In the genomic region with DNA sequence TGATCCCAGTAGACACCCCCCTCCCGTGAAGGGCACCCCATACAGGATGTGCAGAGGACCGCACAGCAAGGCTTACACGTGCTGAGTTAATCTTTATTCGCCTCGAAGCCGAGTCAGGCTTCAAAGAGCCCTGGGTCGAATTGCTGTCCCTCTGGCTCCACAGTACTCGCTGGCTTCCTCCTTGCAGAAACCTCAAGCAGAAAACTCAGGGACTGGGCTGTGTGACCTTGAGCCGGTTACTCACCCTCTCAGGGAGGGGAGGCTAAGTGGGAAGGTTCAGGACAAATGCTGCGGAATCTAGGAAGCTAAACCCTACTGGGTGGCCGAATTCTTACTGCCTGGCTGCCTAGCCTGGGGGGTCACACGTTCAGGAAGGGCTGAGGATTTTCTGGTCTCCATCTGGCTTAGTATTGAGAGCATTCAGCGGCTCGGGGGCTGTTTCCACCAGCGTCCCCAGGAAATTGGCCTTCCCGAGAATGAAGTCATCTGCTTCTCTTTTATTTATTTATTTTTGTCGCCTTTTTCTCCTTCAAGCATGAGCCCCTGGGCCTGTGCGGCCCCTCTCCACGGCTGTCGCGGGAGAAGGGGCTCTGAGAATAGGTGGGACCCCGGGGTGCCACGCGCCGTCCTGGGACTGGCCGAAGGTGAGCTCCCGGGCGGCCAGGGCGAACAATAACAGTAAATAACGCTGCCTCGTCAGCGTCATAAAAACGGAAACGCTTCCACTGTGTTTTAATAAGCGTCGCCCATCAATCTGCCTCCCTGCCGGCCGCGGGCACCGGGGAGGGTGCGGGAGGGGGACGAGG, we compare ENCODE assay signal across 8 mouse cellular contexts.
A peak's percentile ranks its signal among the peaks of the same experiment; 100 is the strongest.
DNase-seq lines count a peak whose midpoint lies in the region; ATAC-seq and TF ChIP-seq lines count a peak whose summit lies in the region.

No protein-coding gene starts in this region.

- no peak for TF ChIP-seq CTCF in gastrocnemius, adult 2 months (IDR thresholded peaks at IDR 0.05)
- TF ChIP-seq CTCF in cortical plate, adult 2 months (IDR thresholded peaks at IDR 0.05; ENCODE audit: extremely low read depth, insufficient read depth, low read length) = no peak
- no peak for TF ChIP-seq CTCF in stomach, postnatal 0 days (IDR thresholded peaks at IDR 0.05; ENCODE audit: low read depth)

- TF ChIP-seq POLR2A in cortical plate, adult 2 months (IDR thresholded peaks at IDR 0.05; ENCODE audit: extremely low read depth, insufficient read depth, low read length) = no peak

- ATAC-seq in heart, embryonic 12.5 days (ENCODE audit: insufficient number of reproducible peaks, low FRiP score) = peak; percentile 28
- ATAC-seq in kidney, embryonic 16.5 days (ENCODE audit: low FRiP score, low TSS enrichment) = peak; percentile 53
- ATAC-seq in megakaryocyte progenitor cell, adult 5-6 weeks (replicated peaks; ENCODE audit: poor library complexity) = 0 out of 2 replicates have a peak, but pooled peaks have one; percentile 5
- ATAC-seq in stomach, postnatal 0 days (ENCODE audit: low FRiP score, low TSS enrichment) = peak; percentile 45

- TF ChIP-seq EP300 in stomach, postnatal 0 days (optimal IDR thresholded peaks at IDR 0.05) = no peak

- peaks cover 27% of the 10 kb centered on the region for H3K4me1 ChIP-seq in cortical plate, adult 2 months (ENCODE audit: control insufficient read depth, insufficient read depth, low read length)
- peaks cover 53% of the 10 kb centered on the region for H3K4me1 ChIP-seq in heart, embryonic 12.5 days (replicated peaks)
- peaks cover 80% of the 10 kb centered on the region for H3K4me1 ChIP-seq in kidney, embryonic 16.5 days (ENCODE audit: insufficient read depth, low read length)
- peaks cover 9% of the 10 kb centered on the region; the same call in 1 of the 2 replicates for H3K4me1 ChIP-seq in stomach, postnatal 0 days (replicated peaks; ENCODE audit: control insufficient read depth, insufficient read depth)

- H3K27ac ChIP-seq in gastrocnemius, adult 2 months = peak overlapping the region; percentile 95
- peak overlapping the region; percentile 99 for H3K27ac ChIP-seq in cortical plate, adult 2 months (ENCODE audit: insufficient read depth, low read length)
- peak overlapping the region; percentile 96 for H3K27ac ChIP-seq in heart, embryonic 12.5 days (ENCODE audit: poor library complexity, severe bottlenecking)
- H3K27ac ChIP-seq in kidney, embryonic 16.5 days (ENCODE audit: low read length) = peak overlapping the region; percentile 99
- peak overlapping the region; percentile 97 for H3K27ac ChIP-seq in stomach, postnatal 0 days (replicated peaks)

- H3K27me3 ChIP-seq in heart, embryonic 12.5 days (replicated peaks) = no peaks in the 10 kb centered on the region
- no peaks in the 10 kb centered on the region for H3K27me3 ChIP-seq in kidney, embryonic 16.5 days (ENCODE audit: insufficient read depth, low read length)
- no peaks in the 10 kb centered on the region for H3K27me3 ChIP-seq in stomach, postnatal 0 days (ENCODE audit: control insufficient read depth, insufficient read depth, low read length)

- peak overlapping the region; percentile 79 for H3K4me2 ChIP-seq in heart, embryonic 12.5 days
- peak overlapping the region; percentile 85 for H3K4me2 ChIP-seq in kidney, embryonic 16.5 days (replicated peaks; ENCODE audit: low read depth, low read length)
- peak overlapping the region; percentile 86 for H3K4me2 ChIP-seq in stomach, postnatal 0 days (replicated peaks; ENCODE audit: low read depth)

- WGBS in heart, embryonic 12.5 days = 2% methylated on average over 42 of the region's 42 CpGs
- under 1% methylated on average over 42 of the region's 42 CpGs for WGBS in kidney, embryonic 16.5 days
- WGBS in stomach, postnatal 0 days = 4% methylated on average over 42 of the region's 42 CpGs

- intact Hi-C loops in gastrocnemius, adult 2 months (cut with DNase I) = loop anchor here (5.0 kb wide), 2 partner anchors 54 to 56 kb away; no protein-coding TSS in a partner anchor

- no peaks in the 10 kb centered on the region for H3K9me3 ChIP-seq in heart, embryonic 12.5 days (replicated peaks)
- no peaks in the 10 kb centered on the region for H3K9me3 ChIP-seq in kidney, embryonic 16.5 days (ENCODE audit: low read length)
- H3K9me3 ChIP-seq in stomach, postnatal 0 days (ENCODE audit: control insufficient read depth, low read length) = no peaks in the 10 kb centered on the region

- peak; percentile 35 for DNase-seq in gastrocnemius, adult 2 months
- DNase-seq in gastrocnemius, adult 18-20 months (ENCODE audit: low spot score) = no peak
- peak; percentile 75 for DNase-seq in ES-CJ7 (ENCODE audit: low read depth, low spot score)
- DNase-seq in stomach, postnatal 0 days (ENCODE audit: low spot score) = peak; percentile 47

- H3K9ac ChIP-seq in heart, embryonic 12.5 days = peak overlapping the region; percentile 72
- H3K9ac ChIP-seq in kidney, embryonic 16.5 days (replicated peaks; ENCODE audit: low read length) = peak overlapping the region; percentile 85
- peak overlapping the region; percentile 75 for H3K9ac ChIP-seq in stomach, postnatal 0 days (ENCODE audit: low read length)

- H3K36me3 ChIP-seq in heart, embryonic 12.5 days = no peaks in the 10 kb centered on the region
- no peaks in the 10 kb centered on the region for H3K36me3 ChIP-seq in kidney, embryonic 16.5 days (ENCODE audit: insufficient read depth, low read length)
- H3K36me3 ChIP-seq in stomach, postnatal 0 days (ENCODE audit: control insufficient read depth, insufficient read depth, low read length) = no peaks in the 10 kb centered on the region

- peak overlapping the region; percentile 83 for H3K4me3 ChIP-seq in gastrocnemius, adult 2 months
- H3K4me3 ChIP-seq in cortical plate, adult 2 months (ENCODE audit: insufficient read depth, low read length) = peak overlapping the region; percentile 11
- peak overlapping the region; percentile 45 for H3K4me3 ChIP-seq in heart, embryonic 12.5 days
- H3K4me3 ChIP-seq in kidney, embryonic 16.5 days (ENCODE audit: low read length) = peak overlapping the region; percentile 47
- peak overlapping the region; percentile 46 for H3K4me3 ChIP-seq in stomach, postnatal 0 days (ENCODE audit: low read depth, low read length)

Comparison
In these comparisons a context has a peak if more than half of its experiments do, and no peak if none do; other contexts are left out.
1. H3K4me3 ChIP-seq: peak in every context shown above with its lines; median percentile 83 in gastrocnemius, adult 2 months; 47 in kidney, embryonic 16.5 days; 46 in stomach, postnatal 0 days; 45 in heart, embryonic 12.5 days; 11 in cortical plate, adult 2 months.